Mouse (Mus musculus): ENCODE results near the gene Mpp6.

Gene Mpp6

DNA sequence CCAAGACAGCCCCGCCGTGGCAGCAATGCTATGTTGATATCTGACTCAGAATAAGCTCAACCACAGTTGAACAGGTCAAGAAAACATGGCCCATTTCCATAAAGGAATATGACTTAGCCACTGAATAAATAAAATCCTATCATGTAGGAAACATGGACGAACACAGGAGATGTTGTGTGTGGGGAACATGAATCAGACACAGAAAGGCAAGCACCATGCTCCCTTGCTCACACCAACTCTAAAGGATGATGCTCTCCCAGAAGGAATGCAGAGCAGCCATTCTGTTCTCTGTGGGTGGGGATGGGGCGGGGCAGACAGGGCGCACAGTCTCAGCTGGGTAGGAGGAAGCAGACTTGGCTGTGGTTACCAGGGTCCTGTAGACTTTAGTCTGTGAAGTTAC is 115.2 kb downstream of the Mpp6 start:
- DNase-seq (ENCODE audit: low read depth, low spot score): no peak

DNA sequence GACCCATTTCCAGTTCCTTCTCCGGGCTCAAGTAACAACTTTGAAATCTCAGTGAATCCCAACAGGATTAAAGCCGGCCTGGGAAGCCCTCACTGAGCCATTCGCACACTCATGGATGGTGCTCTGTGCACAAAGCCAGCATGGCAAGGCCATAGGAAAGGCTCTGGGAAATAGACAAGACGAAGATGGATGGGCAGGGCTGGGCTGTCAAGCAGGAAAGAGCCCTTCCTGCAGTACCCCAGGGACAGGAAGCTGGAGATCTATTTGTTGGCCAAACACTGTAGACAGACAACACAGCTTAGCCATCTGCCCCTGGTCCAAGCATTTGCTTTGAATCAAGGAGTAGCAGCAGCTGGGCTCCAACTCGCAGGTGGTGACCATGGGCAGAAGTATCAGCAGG is 118.1 kb downstream of the Mpp6 start:
- no peak for DNase-seq (ENCODE audit: low read depth, low spot score)

DNA sequence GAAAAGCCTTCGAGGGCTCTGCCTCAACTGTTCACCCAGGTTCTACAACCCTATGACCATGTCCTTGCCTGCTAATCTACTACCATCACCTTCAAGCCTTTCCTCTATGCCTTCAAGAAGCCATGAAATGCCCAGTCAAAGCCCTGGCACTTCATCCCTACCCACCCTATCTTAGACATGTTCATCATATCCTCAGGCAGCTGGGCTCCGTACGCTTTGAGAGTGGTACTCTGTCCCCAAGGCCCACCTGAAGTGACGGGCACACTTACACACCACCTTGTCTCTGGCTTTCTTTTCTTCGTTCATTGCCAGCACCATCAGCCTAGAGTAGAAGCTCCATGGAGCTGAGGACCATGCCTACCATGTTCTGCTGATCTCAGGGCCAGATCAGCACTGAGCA is 121.2 kb downstream of the Mpp6 start:
- no peak for DNase-seq (ENCODE audit: low read depth, low spot score)

DNA sequence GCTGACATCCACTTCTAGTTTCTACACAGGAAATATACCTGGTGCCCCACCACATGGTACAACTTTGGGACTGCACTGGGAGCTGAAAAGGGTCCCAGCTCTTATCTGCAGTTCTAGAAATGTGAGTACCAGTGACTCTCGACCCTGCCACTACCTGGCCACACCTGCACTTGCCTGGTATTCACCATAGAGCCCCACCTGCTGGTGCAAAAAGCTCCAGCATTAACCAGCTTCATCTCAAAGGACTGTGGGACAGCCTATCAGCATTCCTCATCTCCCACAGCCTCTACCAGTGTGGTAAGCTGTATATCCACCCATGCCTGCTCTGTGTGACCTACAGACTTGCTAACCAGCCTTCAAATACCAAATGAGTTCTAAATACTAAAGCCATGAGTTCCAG is 122.9 kb downstream of the Mpp6 start:
- no peak for DNase-seq (ENCODE audit: low read depth, low spot score)

DNA sequence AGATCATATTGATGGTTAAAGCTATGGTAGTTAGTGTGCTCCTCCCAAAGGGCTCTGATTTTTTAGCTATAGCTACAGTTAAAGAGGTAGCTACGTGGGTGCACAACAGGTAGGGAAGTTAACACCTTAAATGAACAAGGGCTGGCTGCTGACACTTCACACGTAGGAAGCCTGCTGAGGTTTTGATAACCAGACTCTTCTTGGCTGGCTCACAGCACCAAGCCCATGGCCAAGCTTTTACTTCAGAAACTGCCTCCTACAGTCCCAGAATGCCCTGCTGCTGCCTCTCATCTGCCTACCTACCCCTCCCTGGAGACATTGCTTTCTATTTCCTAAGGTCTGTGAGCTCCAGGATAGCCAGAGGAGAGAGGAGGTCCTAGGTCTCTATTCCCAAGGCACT is 127.9 kb downstream of the Mpp6 start:
- DNase-seq (ENCODE audit: low read depth, low spot score): no peak

DNA sequence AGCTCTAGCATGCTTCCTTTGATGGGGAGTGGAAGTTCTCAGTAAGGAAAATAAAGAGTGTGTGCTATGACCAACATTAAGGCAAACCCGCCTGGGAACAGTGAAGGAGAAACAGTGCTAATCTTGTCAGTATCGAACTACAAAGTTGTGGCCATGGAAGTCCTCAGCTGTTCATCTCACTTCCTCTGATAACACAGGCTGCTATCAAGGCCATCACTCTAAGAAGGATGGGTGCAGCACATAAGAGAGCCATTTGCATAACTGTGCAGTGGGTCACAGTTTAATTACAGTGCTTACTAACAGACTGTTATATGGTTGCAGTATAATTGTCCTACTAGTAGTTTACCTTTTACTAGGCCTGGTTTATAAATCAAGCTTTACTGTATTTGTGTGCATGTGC is 129.9 kb downstream of the Mpp6 start:
- no peak for DNase-seq (ENCODE audit: low read depth, low spot score)

DNA sequence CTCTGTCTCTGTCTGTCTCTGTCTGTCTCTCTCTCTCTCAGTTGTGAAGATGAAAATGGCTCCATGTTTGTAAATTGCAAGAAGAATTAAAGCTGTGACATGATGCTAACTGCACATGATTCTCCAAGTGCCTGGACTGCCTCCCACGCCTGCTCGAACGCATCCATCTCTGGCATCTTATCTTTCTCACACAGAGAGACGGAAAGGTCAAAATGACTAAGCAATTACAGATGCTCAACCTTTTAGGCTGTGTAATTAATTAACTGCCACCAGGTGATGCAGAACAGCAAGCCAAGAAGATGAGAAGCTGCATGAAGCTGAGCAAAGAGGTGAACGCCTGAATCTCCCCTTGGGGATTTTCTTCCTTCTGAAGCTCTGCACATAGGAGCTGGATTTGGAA is 130.4 kb downstream of the Mpp6 start:
- no peak for DNase-seq (ENCODE audit: low read depth, low spot score)

DNA sequence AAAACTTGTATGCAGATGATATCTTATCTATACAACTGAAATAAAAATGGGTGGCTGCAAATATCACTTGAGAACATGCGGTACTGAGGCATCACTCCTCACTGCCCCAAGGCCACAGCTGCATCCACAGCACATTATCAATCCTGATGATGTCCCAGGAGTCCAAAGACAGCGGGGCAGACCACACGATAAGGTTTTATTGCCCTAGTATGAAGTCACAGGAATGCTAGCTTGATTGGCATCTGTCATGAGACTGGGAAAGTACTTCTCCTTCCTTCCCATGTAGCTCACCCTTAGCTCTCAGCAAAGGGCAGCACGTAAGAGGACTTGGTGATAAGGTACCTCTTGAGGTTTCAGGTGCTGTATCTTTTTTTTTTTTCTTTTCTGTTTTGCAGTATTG is 134.1 kb downstream of the Mpp6 start:
- no peak for DNase-seq (ENCODE audit: low read depth, low spot score)

DNA sequence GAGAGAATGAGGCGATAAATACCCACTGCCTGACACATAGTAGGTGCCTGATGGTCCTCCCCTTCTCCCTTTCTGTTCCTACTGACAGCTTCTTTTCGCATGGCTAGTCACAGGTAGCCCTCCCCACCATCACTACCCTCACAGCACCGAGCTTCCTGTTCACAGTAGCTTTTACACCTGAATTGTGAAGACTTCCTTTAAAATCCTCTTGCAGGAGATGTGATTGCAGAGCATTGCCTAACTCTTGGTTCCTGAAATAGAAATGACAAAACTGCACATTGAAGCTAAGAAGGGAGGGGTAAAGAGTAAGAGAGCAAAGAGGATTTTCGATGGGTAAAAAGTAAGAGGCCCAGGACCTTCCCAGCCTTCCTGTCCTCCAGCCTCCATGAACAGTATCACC is 134.9 kb downstream of the Mpp6 start:
- no peak for DNase-seq (ENCODE audit: low read depth, low spot score)

DNA sequence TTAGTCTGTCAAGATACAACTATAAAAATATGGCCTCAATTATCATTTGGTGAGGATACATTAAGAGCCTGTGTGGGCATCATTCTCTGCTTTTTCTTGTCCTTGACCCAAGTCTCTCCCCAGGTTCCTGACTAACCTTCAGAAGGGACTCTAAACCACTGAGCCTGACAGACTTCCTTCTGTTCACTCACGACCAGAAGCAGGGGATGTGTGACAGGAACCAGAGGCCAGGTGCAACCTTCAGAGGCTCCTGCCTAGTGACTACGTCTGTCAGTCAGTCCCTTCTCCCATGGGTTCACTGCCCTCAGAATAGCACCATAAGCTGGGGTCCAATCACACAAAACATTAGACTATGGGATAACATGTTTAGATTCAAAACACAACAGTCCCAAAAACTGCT is 137.3 kb downstream of the Mpp6 start:
- no peak for DNase-seq (ENCODE audit: low read depth, low spot score)

DNA sequence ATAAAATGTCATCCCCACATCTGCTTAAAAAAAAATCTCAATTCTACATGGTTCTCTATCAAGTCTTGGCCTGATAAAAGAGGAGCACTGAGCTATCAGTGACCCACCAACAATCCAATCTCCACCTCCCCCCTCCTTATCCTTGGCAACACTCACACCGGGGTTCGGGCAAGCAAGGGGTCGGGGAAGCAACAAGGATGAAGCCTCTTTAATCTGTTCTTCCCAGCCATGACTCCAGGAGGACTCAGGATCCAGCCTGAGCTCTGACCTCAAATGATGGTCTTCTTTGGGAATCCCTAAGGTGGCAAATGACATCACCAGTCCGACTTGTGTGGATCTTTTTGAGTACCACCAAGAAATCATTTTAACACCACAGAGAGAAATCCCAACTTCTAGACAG is 137.8 kb downstream of the Mpp6 start:
- DNase-seq (ENCODE audit: low read depth, low spot score): no peak

All from CD4-positive helper T cell, adult 2 months (primary cell).